Mouse (Mus musculus) hindbrain, embryonic 13.5 days (tissue): Measurements from ENCODE around the gene Spem1. TPM values are rescaled to one million over a fixed set of nuclear protein-coding genes. Genes with fewer than 3 reads are reported as not detected.

Source experiments
- ATAC-seq: fragments of 200-750 bp; cut with Nextera tagmentation; 2 replicates; pipeline ENCODE4 v1.8.0; 2017; ENCODE audit warnings: moderate TSS enrichment; ENCODE audit not compliant: low FRiP score
- H3K27ac ChIP-seq: fragments of 300-500 bp; sonication (generic); 2 replicates; pipeline ENCODE4 v1.5.1; 2015; ENCODE audit warnings: inconsistent platforms, mild to moderate bottlenecking, moderate library complexity
- H3K27me3 ChIP-seq: fragments of 300-500 bp; sonication (generic); 2 replicates; pipeline ENCODE4 v1.6.1; 2015; ENCODE audit warnings: mild to moderate bottlenecking, inconsistent platforms
- H3K36me3 ChIP-seq: fragments of 300-500 bp; sonication (generic); 2 replicates; pipeline ENCODE4 v1.6.1; 2015; ENCODE audit warnings: mild to moderate bottlenecking, inconsistent platforms
- H3K4me1 ChIP-seq: fragments of 300-500 bp; sonication (generic); replicated peaks from 2 replicates; pipeline ENCODE4 v1.6.1; 2015; ENCODE audit warnings: inconsistent platforms
- H3K4me2 ChIP-seq: fragments of 300-500 bp; sonication (generic); 2 replicates; pipeline ENCODE4 v1.6.1; 2015; ENCODE audit warnings: inconsistent platforms, mild to moderate bottlenecking, moderate library complexity
- H3K4me3 ChIP-seq: fragments of 300-500 bp; sonication (generic); 2 replicates; pipeline ENCODE4 v1.5.1; 2015; ENCODE audit warnings: mild to moderate bottlenecking, inconsistent platforms
- H3K9ac ChIP-seq: fragments of 300-500 bp; sonication (generic); 2 replicates; pipeline ENCODE4 v1.6.1; 2015; ENCODE audit warnings: mild to moderate bottlenecking, inconsistent platforms
- H3K9me3 ChIP-seq: fragments of 300-500 bp; sonication (generic); 2 replicates; pipeline ENCODE4 v1.6.1; 2016; ENCODE audit warnings: inconsistent platforms
- WGBS: fragments of 180-500 bp; shearing (Covaris S2); methylation state at CpG from one replicate; pipeline ENCODE4 v1.1.7; 2015; 5-methylcytosine and 5-hydroxymethylcytosine counted together
- polyA plus RNA-seq: library from polyadenylated mRNA; unstranded; fragments of >200 nt; fragmentation: Nextera tagmentation; extraction: Ambion mirVana; gene quantifications from 2 replicates; pipeline ENCODE4 v1.2.1, GENCODE M21; 2015

Gene Spem1
- polyA plus RNA-seq, 1 experiment from 2014 or later: 0.81 TPM

GRCm38 (mm10) chr11:69804652-69804940 lies 17.4 kb downstream of the Spem1 start:
- H3K27me3 ChIP-seq: peaks cover 51% of the 10 kb centered on the region
- peak overlapping the region; percentile 94 for H3K4me2 ChIP-seq
- H3K9me3 ChIP-seq: 0 out of 2 replicates have a peak, but pooled peaks cover 3% of the 10 kb centered on the region
- H3K4me1 ChIP-seq: peaks cover 57% of the 10 kb centered on the region
- H3K27ac ChIP-seq: no peak overlapping the region
- 5% methylated on average over 12 of the region's 12 CpGs for WGBS
- no peaks in the 10 kb centered on the region for H3K36me3 ChIP-seq
- no peak overlapping the region; the same call in 1 of the 2 replicates for H3K9ac ChIP-seq
- no peak for ATAC-seq
- H3K4me3 ChIP-seq: 0 out of 2 replicates have a peak overlapping the region, but pooled peaks have one; percentile 10

- no peaks in the 10 kb centered on the region for H3K36me3 ChIP-seq
- H3K4me2 ChIP-seq: peak overlapping the region; percentile 94
- peak; percentile 15; the same call in 1 of the 2 replicates for ATAC-seq
- H3K4me1 ChIP-seq: peaks cover 63% of the 10 kb centered on the region
- H3K9ac ChIP-seq: peak overlapping the region; percentile 89
- 2% methylated on average over 60 of the region's 60 CpGs for WGBS
- H3K4me3 ChIP-seq: peak overlapping the region; percentile 52
- 0 out of 2 replicates have a peak, but pooled peaks cover 3% of the 10 kb centered on the region for H3K9me3 ChIP-seq
- H3K27ac ChIP-seq: peak overlapping the region; percentile 81
- peaks cover 47% of the 10 kb centered on the region for H3K27me3 ChIP-seq
These were observed 18.0 kb downstream of the Spem1 start for GRCm38 (mm10) chr11:69803786-69804651.

- Histone ChIP-seq H3K36me3 (no peaks in the 10 kb centered on the region), H3K4me3 (peak overlapping the region; percentile 52), H3K9me3 (0 out of 2 replicates have a peak, but pooled peaks cover 3% of the 10 kb centered on the region), H3K27ac (peak overlapping the region; percentile 81), H3K4me1 (peaks cover 70% of the 10 kb centered on the region), H3K27me3 (peaks cover 46% of the 10 kb centered on the region), H3K4me2 (peak overlapping the region; percentile 94), H3K9ac (peak overlapping the region; percentile 89)
- 2% methylated on average over 12 of the region's 12 CpGs for WGBS
- no peak for ATAC-seq
These were observed 18.7 kb downstream of the Spem1 start for GRCm38 (mm10) chr11:69803328-69803727.

- ATAC-seq: no peak
- Histone ChIP-seq H3K27ac (peak overlapping the region; percentile 81), H3K4me1 (peaks cover 73% of the 10 kb centered on the region), H3K9ac (peak overlapping the region; percentile 89), H3K4me2 (peak overlapping the region; percentile 94), H3K36me3 (peaks cover under 1% of the 10 kb centered on the region), H3K27me3 (peaks cover 52% of the 10 kb centered on the region), H3K9me3 (0 out of 2 replicates have a peak, but pooled peaks cover 3% of the 10 kb centered on the region), H3K4me3 (peak overlapping the region; percentile 52)
- under 1% methylated on average over 33 of the region's 33 CpGs for WGBS
These were observed 19.3 kb downstream of the Spem1 start for GRCm38 (mm10) chr11:69802648-69803105.

GRCm38 (mm10) chr11:69801379-69801977 lies 20.5 kb downstream of the Spem1 start, which contains the start of gene Fgf11:
Gene Fgf11, minus strand, starts transcription at chr11:69801857.
- peak within 1 kb of the TSS; percentile 95 for H3K27ac ChIP-seq
- 0 out of 2 replicates have a peak, but pooled peaks cover 1% of the 10 kb centered on the region for H3K9me3 ChIP-seq
- H3K9ac ChIP-seq: peak within 1 kb of the TSS; percentile 89
- peaks cover 4% of the 10 kb centered on the region for H3K36me3 ChIP-seq
- H3K27me3 ChIP-seq: peaks cover 52% of the 10 kb centered on the region
- H3K4me3 ChIP-seq: peak within 1 kb of the TSS; percentile 52
- H3K4me1 ChIP-seq: peaks cover 73% of the 10 kb centered on the region
- WGBS: 2% methylated on average over 33 of the region's 33 CpGs
- H3K4me2 ChIP-seq: peak within 1 kb of the TSS; percentile 94
- no peak for ATAC-seq

- Histone ChIP-seq H3K27me3 (peaks cover 52% of the 10 kb centered on the region), H3K4me2 (peak overlapping the region; percentile 94), H3K9ac (peak overlapping the region; percentile 89), H3K4me1 (peaks cover 78% of the 10 kb centered on the region), H3K36me3 (peaks cover 4% of the 10 kb centered on the region), H3K4me3 (peak overlapping the region; percentile 52), H3K9me3 (no peaks in the 10 kb centered on the region), H3K27ac (peak overlapping the region; percentile 95)
- ATAC-seq: peak; percentile 73
- WGBS: 0% methylated on average over 34 of the region's 36 CpGs
These were observed 21.4 kb downstream of the Spem1 start for GRCm38 (mm10) chr11:69800392-69801197.

GRCm38 (mm10) chr11:69800138-69800391 lies 21.9 kb downstream of the Spem1 start:
- H3K27ac ChIP-seq: peak overlapping the region; percentile 95
- no peaks in the 10 kb centered on the region for H3K9me3 ChIP-seq
- H3K9ac ChIP-seq: peak overlapping the region; percentile 89
- ATAC-seq: peak; percentile 18
- H3K36me3 ChIP-seq: peaks cover 4% of the 10 kb centered on the region
- peak overlapping the region; percentile 94 for H3K4me2 ChIP-seq
- WGBS: under 1% methylated on average over 11 of the region's 11 CpGs
- H3K27me3 ChIP-seq: peaks cover 52% of the 10 kb centered on the region
- H3K4me3 ChIP-seq: peak overlapping the region; percentile 52
- peaks cover 77% of the 10 kb centered on the region for H3K4me1 ChIP-seq

GRCm38 (mm10) chr11:69799394-69800137 lies 22.4 kb downstream of the Spem1 start:
- WGBS: 15% methylated on average over 12 of the region's 12 CpGs
- Histone ChIP-seq H3K36me3 (peaks cover 4% of the 10 kb centered on the region), H3K9me3 (no peaks in the 10 kb centered on the region), H3K27me3 (peaks cover 47% of the 10 kb centered on the region), H3K4me2 (peak overlapping the region; percentile 94), H3K27ac (peak overlapping the region; percentile 95), H3K9ac (peak overlapping the region; percentile 89), H3K4me3 (peak overlapping the region; percentile 52), H3K4me1 (peaks cover 74% of the 10 kb centered on the region)
- no peak for ATAC-seq

GRCm38 (mm10) chr11:69797924-69798323 lies 24.1 kb downstream of the Spem1 start:
- no peak for ATAC-seq
- H3K27me3 ChIP-seq: peaks cover 56% of the 10 kb centered on the region

GRCm38 (mm10) chr11:69795983-69796435 lies 26.0 kb downstream of the Spem1 start:
- H3K36me3 ChIP-seq: peaks cover 4% of the 10 kb centered on the region
- 2% methylated on average over 13 of the region's 13 CpGs for WGBS
- no peak overlapping the region for H3K27ac ChIP-seq
- no peaks in the 10 kb centered on the region for H3K9me3 ChIP-seq
- no peak overlapping the region for H3K9ac ChIP-seq
- peak overlapping the region; percentile 66 for H3K4me2 ChIP-seq
- peak overlapping the region; percentile 35 for H3K4me3 ChIP-seq
- ATAC-seq: no peak
- H3K27me3 ChIP-seq: peaks cover 53% of the 10 kb centered on the region
- peaks cover 39% of the 10 kb centered on the region for H3K4me1 ChIP-seq

More at GRCm38 (mm10) chr11:69797924-69798323, 24.1 kb downstream of the Spem1 start:
- Histone ChIP-seq H3K4me1 (peaks cover 58% of the 10 kb centered on the region), H3K36me3 (peaks cover 4% of the 10 kb centered on the region), H3K9ac (0 out of 2 replicates have a peak overlapping the region, but pooled peaks have one; percentile 24), H3K4me2 (no peak overlapping the region), H3K27ac (no peak overlapping the region), H3K4me3 (no peak overlapping the region), H3K9me3 (no peaks in the 10 kb centered on the region)
- 75% methylated on average over 7 of the region's 7 CpGs for WGBS
